Mouse (Mus musculus) macrophage (primary cell): ENCODE data around the gene Zfp644. TPM values are rescaled to one million over a fixed set of nuclear protein-coding genes. Genes with fewer than 3 reads are reported as not detected.

Source experiments
- H3K27ac ChIP-seq: fragments of 350-480 bp; formaldehyde crosslinking; 2 replicates; pipeline ENCODE4 v1.9.0; 2021
- H3K36me3 ChIP-seq: fragments of 350-480 bp; formaldehyde crosslinking; 2 replicates; pipeline ENCODE4 v1.9.0; 2021; ENCODE audit errors: inconsistent target
- H3K4me3 ChIP-seq: fragments of 350-480 bp; formaldehyde crosslinking; 2 replicates; pipeline ENCODE4 v1.9.0; 2021; ENCODE audit errors: inconsistent target
- H3K79me2 ChIP-seq: fragments of 350-480 bp; formaldehyde crosslinking; 2 replicates; pipeline ENCODE4 v1.9.0; 2021; ENCODE audit errors: inconsistent target
- WGBS: methylation state at CpG from one replicate; pipeline ENCODE4 v1.1.7; 2026; ENCODE audit warnings: inconsistent platforms; ENCODE audit not compliant: missing documents; 5-methylcytosine and 5-hydroxymethylcytosine counted together
- polyA plus RNA-seq: library from polyadenylated mRNA; stranded (reverse); fragments of 250-400 nt; gene quantifications from 3 replicates; pipeline ENCODE4 v1.2.4, GENCODE M21; 2018; ENCODE audit warnings: inconsistent platforms

The Zfp644 gene
- polyA plus RNA-seq, 1 experiment from 2014 or later = 25.9 TPM

GRCm38 (mm10) chr5:106597472-106597871, 99.6 kb downstream of the Zfp644 start:
- Histone ChIP-seq H3K27ac (no peak overlapping the region), H3K36me3 (no peaks in the 10 kb centered on the region), H3K4me3 (no peak overlapping the region), H3K79me2 (no peaks in the 10 kb centered on the region)
- WGBS = 100% methylated on average over 2 of the region's 2 CpGs

- H3K36me3 ChIP-seq = no peaks in the 10 kb centered on the region
- no peak overlapping the region for H3K4me3 ChIP-seq
- H3K79me2 ChIP-seq = no peaks in the 10 kb centered on the region
- H3K27ac ChIP-seq = no peak overlapping the region
Observed at GRCm38 (mm10) chr5:106594388-106594787, 102.7 kb downstream of the Zfp644 start.

- no peaks in the 10 kb centered on the region for H3K36me3 ChIP-seq
- WGBS = 96% methylated on average over 5 of the region's 5 CpGs
- no peak overlapping the region for H3K27ac ChIP-seq
- no peaks in the 10 kb centered on the region for H3K79me2 ChIP-seq
- H3K4me3 ChIP-seq = no peak overlapping the region
Observed at GRCm38 (mm10) chr5:106590686-106591085, 106.4 kb downstream of the Zfp644 start.

GRCm38 (mm10) chr5:106589670-106590069, 107.4 kb downstream of the Zfp644 start:
- Histone ChIP-seq H3K27ac (no peak overlapping the region), H3K4me3 (no peak overlapping the region), H3K79me2 (no peaks in the 10 kb centered on the region), H3K36me3 (no peaks in the 10 kb centered on the region)
- WGBS = 87% methylated on average over 11 of the region's 11 CpGs

- no peak overlapping the region for H3K4me3 ChIP-seq
- H3K36me3 ChIP-seq = no peaks in the 10 kb centered on the region
- no peaks in the 10 kb centered on the region for H3K79me2 ChIP-seq
- 96% methylated on average over 9 of the region's 9 CpGs for WGBS
- no peak overlapping the region for H3K27ac ChIP-seq
Observed at GRCm38 (mm10) chr5:106589006-106589405, 108.1 kb downstream of the Zfp644 start.

- H3K79me2 ChIP-seq = no peaks in the 10 kb centered on the region
- no peaks in the 10 kb centered on the region for H3K36me3 ChIP-seq
- no peak overlapping the region for H3K4me3 ChIP-seq
- 92% methylated on average over 7 of the region's 7 CpGs for WGBS
- no peak overlapping the region for H3K27ac ChIP-seq
Observed at GRCm38 (mm10) chr5:106580943-106581342, 116.1 kb downstream of the Zfp644 start.

GRCm38 (mm10) chr5:106577237-106577888, 119.7 kb downstream of the Zfp644 start:
- 91% methylated on average over 7 of the region's 9 CpGs for WGBS
- no peak overlapping the region for H3K4me3 ChIP-seq

GRCm38 (mm10) chr5:106575098-106575497, 122.0 kb downstream of the Zfp644 start:
- Histone ChIP-seq H3K27ac (no peak overlapping the region), H3K79me2 (no peaks in the 10 kb centered on the region), H3K36me3 (no peaks in the 10 kb centered on the region), H3K4me3 (no peak overlapping the region)
- WGBS = 53% methylated on average over 4 of the region's 4 CpGs

More at GRCm38 (mm10) chr5:106577237-106577888, 119.7 kb downstream of the Zfp644 start:
- Histone ChIP-seq H3K36me3 (no peaks in the 10 kb centered on the region), H3K79me2 (no peaks in the 10 kb centered on the region), H3K27ac (no peak overlapping the region)

GRCm38 (mm10) chr5:106574560-106574946, 122.5 kb downstream of the Zfp644 start:
- H3K36me3 ChIP-seq = no peaks in the 10 kb centered on the region
- H3K79me2 ChIP-seq = no peaks in the 10 kb centered on the region
- H3K27ac ChIP-seq = no peak overlapping the region
- 4% methylated on average over 44 of the region's 45 CpGs for WGBS
- H3K4me3 ChIP-seq = no peak overlapping the region

GRCm38 (mm10) chr5:106573742-106574559, 123.1 kb downstream of the Zfp644 start:
- Histone ChIP-seq H3K36me3 (no peaks in the 10 kb centered on the region), H3K79me2 (no peaks in the 10 kb centered on the region), H3K4me3 (no peak overlapping the region), H3K27ac (no peak overlapping the region)
- WGBS = 11% methylated on average over 51 of the region's 55 CpGs

Other genes starting within 250 kb of the Zfp644 start
- not detected in 3 replicates for gene Barhl2, start 239.1 kb downstream of the Zfp644 start, polyA plus RNA-seq
- not detected in 3 replicates for gene Gm17304, start 88.2 kb downstream of the Zfp644 start, polyA plus RNA-seq
- gene Hfm1, start 229.0 kb upstream of the Zfp644 start, polyA plus RNA-seq = not detected in 3 replicates